Mouse (Mus musculus): ENCODE measurements around the gene Ncstn.

DNA sequence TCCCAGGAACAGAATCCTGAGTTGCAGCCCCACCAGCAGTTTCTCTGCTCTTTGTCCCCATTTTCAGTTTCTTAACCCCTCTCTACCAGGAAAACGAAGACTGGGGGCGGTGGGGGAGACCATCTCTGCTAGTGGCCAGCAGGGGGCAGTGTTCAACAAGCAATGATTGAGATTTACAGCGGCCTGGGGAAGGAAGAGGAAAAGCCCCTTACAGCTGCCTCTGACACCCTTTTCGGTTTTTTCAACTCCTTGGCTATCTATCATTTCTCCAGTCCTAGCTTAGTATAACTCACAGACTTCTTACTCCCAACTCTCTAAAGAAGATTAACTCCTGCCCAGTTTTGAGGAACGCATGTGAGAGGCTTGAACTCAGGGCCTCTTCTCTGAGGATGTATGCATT is 35.7 kb downstream of the Ncstn start:
- TF ChIP-seq GATA1 (IDR thresholded peaks at IDR 0.05; ENCODE audit: borderline replicate concordance, low read length) (no peak), FLI1 (IDR thresholded peaks at IDR 0.05; ENCODE audit: low read length) (no peak)
